In the genomic region with DNA sequence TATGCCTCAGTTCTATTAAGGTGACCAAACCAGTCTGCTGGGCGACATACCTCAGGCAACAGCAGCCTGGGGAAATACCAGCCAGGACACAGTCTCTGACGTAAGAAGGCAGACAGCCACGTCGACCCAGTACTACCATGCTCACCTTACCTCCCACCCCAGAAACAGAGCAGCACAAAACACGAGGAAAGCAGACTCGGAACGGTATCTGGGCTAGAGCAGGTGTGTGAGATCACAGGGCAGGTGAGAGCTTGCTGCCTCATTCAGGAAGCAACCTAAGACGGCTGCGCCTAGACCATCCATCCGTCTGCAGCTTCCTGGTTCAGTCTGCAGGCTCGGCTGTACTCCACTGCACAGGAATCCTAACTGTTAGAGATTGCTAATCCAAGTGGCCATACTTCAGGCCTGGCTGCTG, we compare ENCODE assay signal across 15 mouse cellular contexts. TPM values are rescaled to one million over a fixed set of nuclear protein-coding genes. Genes with fewer than 3 reads are reported as not detected.
A peak's percentile ranks its signal among the peaks of the same experiment; 100 is the strongest.
DNase-seq lines count a peak whose midpoint lies in the region; ATAC-seq and TF ChIP-seq lines count a peak whose summit lies in the region.
"Had no signal": no experiment of that assay in that cellular context is flagged by ENCODE, and none has a peak within 500 bp of the region (broad histone marks: within the 10 kb centered on the region; RNA-seq: fewer than 3 reads in every experiment).

No protein-coding gene starts in this region.

- H3K4me3 ChIP-seq in lung, embryonic 14.5 days (ENCODE audit: low read depth, low read length), result no peak overlapping the region
- H3K4me3 ChIP-seq: hindbrain, embryonic 15.5 days; neural tube, embryonic 13.5 days had no signal

- H3K27me3 ChIP-seq in lung, embryonic 14.5 days (ENCODE audit: insufficient read depth, low read length), result peaks cover 10% of the 10 kb centered on the region
- H3K27me3 ChIP-seq: hindbrain, embryonic 15.5 days; neural tube, embryonic 13.5 days had no signal

- ATAC-seq in lung, embryonic 14.5 days (ENCODE audit: insufficient read depth), result peak; percentile 65
- ATAC-seq: CD4-positive, CD25-positive, alpha-beta regulatory T cell, adult 4 months had no signal

- no peak for TF ChIP-seq CTCF in lung, embryonic 14.5 days (IDR thresholded peaks at IDR 0.05; ENCODE audit: low read depth)

- no peak overlapping the region for H3K4me2 ChIP-seq in lung, embryonic 14.5 days
- H3K4me2 ChIP-seq: hindbrain, embryonic 15.5 days; neural tube, embryonic 13.5 days had no signal

- H3K36me3 ChIP-seq in lung, embryonic 14.5 days (ENCODE audit: insufficient read depth), result no peaks in the 10 kb centered on the region
- H3K36me3 ChIP-seq: hindbrain, embryonic 15.5 days; neural tube, embryonic 13.5 days had no signal

- H3K27ac ChIP-seq in lung, embryonic 14.5 days (ENCODE audit: low read depth), result no peak overlapping the region
- H3K27ac ChIP-seq: hindbrain, embryonic 15.5 days; neural tube, embryonic 13.5 days had no signal

- no peaks in the 10 kb centered on the region for H3K9me3 ChIP-seq in lung, embryonic 14.5 days (ENCODE audit: low read depth, low read length)
- H3K9me3 ChIP-seq: hindbrain, embryonic 15.5 days; neural tube, embryonic 13.5 days had no signal

- peaks cover 4% of the 10 kb centered on the region for H3K4me1 ChIP-seq in lung, embryonic 14.5 days (ENCODE audit: insufficient read depth)

- no peak overlapping the region for H3K9ac ChIP-seq in lung, embryonic 14.5 days
- H3K9ac ChIP-seq: hindbrain, embryonic 15.5 days; neural tube, embryonic 13.5 days had no signal

- DNase-seq in urinary bladder, postnatal 14 days (ENCODE audit: low spot score), result peak; percentile 52
- no peak for DNase-seq in urinary bladder, postnatal 25 days (ENCODE audit: low spot score)
- peak; percentile 28 for DNase-seq in kidney, adult 9 months
- DNase-seq in lung, embryonic 14.5 days, result peak; percentile 48
- no peak for DNase-seq in ovary, postnatal 36 days (ENCODE audit: low spot score)
- no peak for DNase-seq in frontal cortex, postnatal 36 days (ENCODE audit: low spot score in 2 of 2)
- no peak for DNase-seq in right cerebral cortex, adult 2 months (ENCODE audit: low spot score in 2 of 2)
- DNase-seq in adrenal gland, postnatal 14 days, result no peak
- DNase-seq: cerebellum, adult 9-10 months; gastrocnemius, postnatal 36 days; retina, postnatal 1 day; thymus, postnatal 4 days had no signal

- WGBS in lung, embryonic 14.5 days, result 62% methylated on average over 11 of the region's 11 CpGs

RNA-seq across cellular contexts. Expression of a gene that starts 45.4 kb away (rescaled TPM):
- 16.8 and 18.5 TPM in 2 replicates for polyA plus RNA-seq in lung, embryonic 14.5 days (2014; fragmentation: Nextera tagmentation; extraction: Ambion mirVana)
- total RNA-seq in adrenal gland, postnatal 14 days (2021), result 64.1 and 72.8 TPM in 2 replicates

Comparison
In these comparisons a context has a peak if more than half of its experiments do, and no peak if none do; other contexts are left out.
1. DNase-seq: peak in urinary bladder, postnatal 14 days (single experiment), kidney, adult 9 months (single experiment) and lung, embryonic 14.5 days (single experiment); none in urinary bladder, postnatal 25 days (single experiment), ovary, postnatal 36 days (single experiment), frontal cortex, postnatal 36 days (0 of 2), right cerebral cortex, adult 2 months (0 of 2) and adrenal gland, postnatal 14 days (single experiment).